Mouse (Mus musculus) neutrophil, adult 65 days (primary cell): ENCODE measurements around the gene Sh3bgrl. TPM values are rescaled to one million over a fixed set of nuclear protein-coding genes. Genes with fewer than 3 reads are reported as not detected.

ENCODE experiments used
- total RNA-seq: library from RNA; stranded (reverse); gene quantifications from 2 replicates; pipeline ENCODE4 v1.2.4, GENCODE M21; 2023

Sh3bgrl gene
- total RNA-seq, result 38.1 and 50.2 TPM in 2 replicates

DNA sequence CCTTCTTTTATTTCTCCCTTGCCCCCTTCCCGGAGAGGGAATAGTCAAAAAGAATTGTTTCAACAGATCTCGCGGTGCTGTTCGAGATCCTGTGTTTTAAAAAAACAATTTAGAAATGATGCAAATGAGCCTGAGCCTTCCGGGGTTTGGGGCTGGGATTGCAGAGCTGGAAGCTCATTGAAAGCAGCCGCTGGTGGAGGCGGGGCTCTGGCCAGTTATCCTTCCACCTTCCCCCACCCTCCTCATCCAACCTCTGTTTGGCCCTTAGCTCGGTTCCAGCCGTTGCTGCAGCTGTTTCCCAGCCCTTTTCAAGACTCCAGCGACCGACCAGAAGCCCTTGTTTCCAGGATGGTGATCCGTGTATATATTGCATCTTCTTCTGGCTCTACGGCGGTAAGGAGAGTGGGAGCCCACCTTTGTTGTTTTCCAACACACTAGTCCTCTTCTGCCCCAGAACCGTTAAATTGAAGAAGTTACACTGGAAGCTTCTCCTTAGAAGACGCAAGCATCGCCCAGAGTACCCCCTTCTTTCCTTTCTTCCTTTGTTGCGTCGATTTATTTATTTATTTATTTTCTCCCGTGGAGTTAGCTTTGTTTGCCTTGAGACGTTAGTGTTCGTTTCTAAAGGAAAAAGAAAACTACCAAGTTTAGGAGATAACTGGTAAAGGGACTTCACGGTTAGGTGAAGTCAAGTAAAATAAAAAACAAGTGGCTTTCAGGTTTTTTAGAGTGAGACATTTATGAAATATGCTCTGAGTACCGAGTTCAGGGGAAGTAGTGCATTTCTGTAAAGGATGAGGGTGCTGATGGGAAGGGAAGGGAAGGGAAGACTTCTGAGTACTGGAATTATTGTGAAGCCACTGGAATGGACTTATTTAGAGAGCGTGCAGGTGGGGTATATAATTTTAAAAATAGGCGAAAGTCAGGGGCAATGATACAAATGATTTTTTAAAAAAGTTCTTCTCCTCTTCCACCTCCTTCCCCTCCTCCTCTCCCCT, at the start of gene Sh3bgrl:
Gene Sh3bgrl, plus strand, starts transcription at position 121 of the 998 bp plus-strand sequence.

DNA sequence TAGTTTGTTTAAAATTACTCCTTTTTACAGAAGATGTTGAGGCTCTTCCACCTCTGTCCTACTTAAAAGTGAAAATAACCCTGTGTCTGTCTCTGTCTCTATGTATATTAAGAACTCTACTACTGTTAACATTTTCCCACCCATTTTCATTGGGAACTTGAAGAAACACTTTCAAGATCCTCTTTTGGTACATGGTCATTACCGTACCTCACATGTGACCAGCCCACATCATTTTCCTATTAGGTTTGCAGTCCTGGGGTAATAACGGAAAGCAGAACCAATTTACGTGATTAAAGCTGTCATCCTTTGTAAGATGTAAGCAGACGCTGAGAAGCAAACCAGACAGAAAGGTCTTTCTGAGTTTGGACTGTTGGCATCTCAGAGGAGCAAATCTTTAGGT, 101.3 kb downstream of the Sh3bgrl start, which contains the start of gene Gm6377:
Gene Gm6377, plus strand, starts transcription at position 289 of the 400 bp plus-strand sequence.

Other genes starting within 250 kb of the Sh3bgrl start
- gene Hmgn5, start 82.0 kb upstream of the Sh3bgrl start, total RNA-seq, result 8.3 and 13.0 TPM in 2 replicates
- 2.3 and 4.0 TPM in 2 replicates for gene Gm6377, start 101.4 kb downstream of the Sh3bgrl start, total RNA-seq